Mouse (Mus musculus): Measurements from ENCODE around the gene Trim12c. TPM values are rescaled to one million over a fixed set of nuclear protein-coding genes. Genes with fewer than 3 reads are reported as not detected.
"Not testable (repeated sequence)": the region's sequence is repeated elsewhere in the genome, so short reads cannot be mapped to it uniquely, and the experiment has no call there.

Gene Trim12c
- polyA plus RNA-seq, 1 experiment from 2014 or later, result 2.8 TPM

DNA sequence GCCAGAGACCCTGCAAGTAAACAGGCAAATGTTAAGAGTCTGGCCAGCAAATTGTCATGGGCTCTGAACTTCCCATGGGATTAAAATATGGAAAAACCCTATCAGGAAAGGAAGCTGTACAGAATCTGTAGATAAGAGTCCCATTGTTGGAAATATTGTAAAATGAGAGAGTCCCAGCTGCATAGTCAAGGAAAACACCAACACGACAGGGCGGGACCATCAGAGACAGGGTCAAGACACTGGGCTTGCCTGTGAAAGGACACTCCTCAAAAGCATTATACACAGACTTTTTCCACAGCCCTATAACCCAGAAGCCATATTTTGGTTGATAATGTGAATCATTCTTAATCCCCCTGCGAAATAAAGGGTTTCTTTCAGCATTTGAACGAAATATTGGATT, 12.4 kb downstream of the Trim12c start:
- not testable (repeated sequence) for H3K9ac ChIP-seq (ENCODE audit: low read depth, low read length); H3K4me1 ChIP-seq (ENCODE audit: control insufficient read depth, insufficient read depth, low read length); H3K27me3 ChIP-seq (ENCODE audit: control insufficient read depth, insufficient read depth, low read length); H3K27ac ChIP-seq (ENCODE audit: low read depth, low read length); H3K36me3 ChIP-seq (ENCODE audit: control insufficient read depth, insufficient read depth, low read length); H3K4me3 ChIP-seq (ENCODE audit: low read depth, low read length); H3K4me2 ChIP-seq; ATAC-seq (replicated peaks; ENCODE audit: insufficient number of reproducible peaks, low FRiP score, low TSS enrichment); H3K9me3 ChIP-seq (replicated peaks; ENCODE audit: control insufficient read depth, low read length)
- 87% methylated on average over 2 of the region's 4 CpGs for WGBS (ENCODE audit: insufficient replicate concordance)

DNA sequence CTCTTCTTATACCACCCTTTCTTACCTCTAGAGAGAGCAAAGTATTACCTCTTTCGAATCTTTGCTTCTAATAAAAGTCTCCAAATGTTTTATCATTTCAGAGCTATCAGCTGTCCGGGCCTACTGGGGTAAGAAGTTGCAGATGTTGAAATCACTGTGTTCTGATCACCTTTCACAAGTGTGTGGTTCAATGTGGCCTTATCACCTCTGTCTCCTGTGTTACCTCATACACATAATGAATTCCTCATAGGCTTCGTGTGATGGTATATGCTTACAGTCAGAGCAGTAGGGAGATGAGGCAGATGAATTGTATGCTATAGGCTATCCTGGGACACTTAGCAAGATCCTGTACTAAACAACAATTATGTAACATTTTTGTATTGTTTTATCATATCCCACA, 17.6 kb downstream of the Trim12c start:
- H3K4me2 ChIP-seq; H3K4me1 ChIP-seq (ENCODE audit: control insufficient read depth, insufficient read depth, low read length); H3K4me3 ChIP-seq (ENCODE audit: low read depth, low read length); H3K36me3 ChIP-seq (ENCODE audit: control insufficient read depth, insufficient read depth, low read length); H3K27ac ChIP-seq (ENCODE audit: low read depth, low read length); H3K27me3 ChIP-seq (ENCODE audit: control insufficient read depth, insufficient read depth, low read length); ATAC-seq (replicated peaks; ENCODE audit: insufficient number of reproducible peaks, low FRiP score, low TSS enrichment); H3K9ac ChIP-seq (ENCODE audit: low read depth, low read length); H3K9me3 ChIP-seq (replicated peaks; ENCODE audit: control insufficient read depth, low read length): not testable (repeated sequence)
- WGBS (ENCODE audit: insufficient replicate concordance), result 61% methylated on average over 3 of the region's 3 CpGs

GRCm38 (mm10) chr7:104329171-104329570, 24.0 kb downstream of the Trim12c start, which contains the start of gene Trim34b:
Gene Trim34b (plus strand): TSS chr7:104329471.
- H3K27me3 ChIP-seq (ENCODE audit: control insufficient read depth, insufficient read depth, low read length); ATAC-seq (replicated peaks; ENCODE audit: insufficient number of reproducible peaks, low FRiP score, low TSS enrichment); H3K9ac ChIP-seq (ENCODE audit: low read depth, low read length); H3K27ac ChIP-seq (ENCODE audit: low read depth, low read length); H3K4me3 ChIP-seq (ENCODE audit: low read depth, low read length); H3K4me1 ChIP-seq (ENCODE audit: control insufficient read depth, insufficient read depth, low read length); H3K36me3 ChIP-seq (ENCODE audit: control insufficient read depth, insufficient read depth, low read length); H3K4me2 ChIP-seq; H3K9me3 ChIP-seq (replicated peaks; ENCODE audit: control insufficient read depth, low read length): not testable (repeated sequence)
- WGBS (ENCODE audit: insufficient replicate concordance), result 70% methylated on average over 2 of the region's 2 CpGs

- Histone ChIP-seq H3K27me3 (ENCODE audit: control insufficient read depth, insufficient read depth, low read length) (no peaks in the 10 kb centered on the region), H3K4me2 (no peak overlapping the region), H3K4me1 (ENCODE audit: control insufficient read depth, insufficient read depth, low read length) (no peaks in the 10 kb centered on the region), H3K9me3 (replicated peaks; ENCODE audit: control insufficient read depth, low read length) (no peaks in the 10 kb centered on the region), H3K36me3 (ENCODE audit: control insufficient read depth, insufficient read depth, low read length) (no peaks in the 10 kb centered on the region), H3K27ac (ENCODE audit: low read depth, low read length) (no peak overlapping the region), H3K9ac (ENCODE audit: low read depth, low read length) (no peak overlapping the region), H3K4me3 (ENCODE audit: low read depth, low read length) (no peak overlapping the region)
- 73% methylated on average over 9 of the region's 9 CpGs for WGBS (ENCODE audit: insufficient replicate concordance)
- ATAC-seq (replicated peaks; ENCODE audit: insufficient number of reproducible peaks, low FRiP score, low TSS enrichment), result no peak
These were observed 31.1 kb downstream of the Trim12c start for GRCm38 (mm10) chr7:104322028-104322427.

DNA sequence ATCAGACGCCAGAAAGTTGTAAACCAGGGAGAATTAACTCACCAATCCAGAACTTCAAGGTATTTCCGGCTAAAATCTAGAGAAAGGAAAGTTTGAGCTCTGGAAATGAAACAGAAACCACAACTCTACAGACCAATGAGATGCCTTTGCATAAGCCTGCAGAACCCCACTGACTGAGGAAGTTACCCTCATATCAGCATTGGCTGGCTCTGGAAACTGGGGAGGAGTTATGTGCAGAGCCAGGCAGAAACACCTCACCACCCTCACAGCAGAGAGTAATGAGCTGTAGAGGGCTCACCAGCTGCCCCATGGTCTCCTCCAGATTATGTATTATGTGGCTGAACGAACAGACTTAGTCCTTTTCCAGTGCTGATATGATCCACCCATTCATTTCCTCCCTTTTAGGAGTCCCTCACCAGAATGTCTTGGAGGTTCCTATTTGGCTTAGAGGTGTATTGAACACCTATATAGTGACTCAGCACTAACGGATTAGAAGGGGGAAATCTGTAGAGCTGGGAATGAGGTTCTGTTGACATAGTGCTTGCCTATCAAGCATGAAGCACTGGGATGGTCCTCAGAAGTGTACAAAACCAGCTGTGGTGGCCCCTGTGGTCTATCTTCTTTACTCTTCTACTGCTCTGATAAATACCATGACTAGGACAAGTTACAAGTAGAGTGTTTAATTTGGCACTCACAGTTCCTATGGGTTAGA, 37.6 kb downstream of the Trim12c start, which contains the start of gene Trim12a:
Gene Trim12a (minus strand): TSS at position 98 of the 712 bp plus-strand sequence.
- peak; percentile 88 for ATAC-seq (replicated peaks; ENCODE audit: insufficient number of reproducible peaks, low FRiP score, low TSS enrichment)
- H3K27ac ChIP-seq (ENCODE audit: low read depth, low read length), result peak within 1 kb of the TSS; percentile 62
- H3K9me3 ChIP-seq (replicated peaks; ENCODE audit: control insufficient read depth, low read length); H3K36me3 ChIP-seq (ENCODE audit: control insufficient read depth, insufficient read depth, low read length); H3K4me1 ChIP-seq (ENCODE audit: control insufficient read depth, insufficient read depth, low read length); H3K27me3 ChIP-seq (ENCODE audit: control insufficient read depth, insufficient read depth, low read length): not testable (repeated sequence)
- peak within 1 kb of the TSS; percentile 52 for H3K4me3 ChIP-seq (ENCODE audit: low read depth, low read length)
- peak within 1 kb of the TSS; percentile 59 for H3K4me2 ChIP-seq
- 20% methylated on average over 4 of the region's 4 CpGs for WGBS (ENCODE audit: insufficient replicate concordance)
- H3K9ac ChIP-seq (ENCODE audit: low read depth, low read length), result peak within 1 kb of the TSS; percentile 58

- Histone ChIP-seq H3K36me3 (ENCODE audit: control insufficient read depth, insufficient read depth, low read length) (no peaks in the 10 kb centered on the region), H3K4me3 (ENCODE audit: low read depth, low read length) (peak overlapping the region; percentile 52), H3K4me1 (ENCODE audit: control insufficient read depth, insufficient read depth, low read length) (no peaks in the 10 kb centered on the region), H3K9ac (ENCODE audit: low read depth, low read length) (peak overlapping the region; percentile 58), H3K4me2 (peak overlapping the region; percentile 59), H3K27ac (ENCODE audit: low read depth, low read length) (peak overlapping the region; percentile 62), H3K9me3 (replicated peaks; ENCODE audit: control insufficient read depth, low read length) (no peaks in the 10 kb centered on the region), H3K27me3 (ENCODE audit: control insufficient read depth, insufficient read depth, low read length) (no peaks in the 10 kb centered on the region)
- WGBS (ENCODE audit: insufficient replicate concordance), result 6% methylated on average over 15 of the region's 15 CpGs
- ATAC-seq (replicated peaks; ENCODE audit: insufficient number of reproducible peaks, low FRiP score, low TSS enrichment), result peak; percentile 58
These were observed 38.3 kb downstream of the Trim12c start for GRCm38 (mm10) chr7:104314796-104315353.

GRCm38 (mm10) chr7:104291638-104292400, 61.3 kb downstream of the Trim12c start:
- Histone ChIP-seq H3K4me1 (ENCODE audit: control insufficient read depth, insufficient read depth, low read length) (no peaks in the 10 kb centered on the region), H3K27me3 (ENCODE audit: control insufficient read depth, insufficient read depth, low read length) (no peaks in the 10 kb centered on the region), H3K4me2 (no peak overlapping the region), H3K9ac (ENCODE audit: low read depth, low read length) (no peak overlapping the region), H3K9me3 (replicated peaks; ENCODE audit: control insufficient read depth, low read length) (no peaks in the 10 kb centered on the region), H3K4me3 (ENCODE audit: low read depth, low read length) (no peak overlapping the region), H3K27ac (ENCODE audit: low read depth, low read length) (no peak overlapping the region), H3K36me3 (ENCODE audit: control insufficient read depth, insufficient read depth, low read length) (no peaks in the 10 kb centered on the region)
- WGBS (ENCODE audit: insufficient replicate concordance), result 79% methylated on average over 5 of the region's 5 CpGs
- no peak for ATAC-seq (replicated peaks; ENCODE audit: insufficient number of reproducible peaks, low FRiP score, low TSS enrichment)

DNA sequence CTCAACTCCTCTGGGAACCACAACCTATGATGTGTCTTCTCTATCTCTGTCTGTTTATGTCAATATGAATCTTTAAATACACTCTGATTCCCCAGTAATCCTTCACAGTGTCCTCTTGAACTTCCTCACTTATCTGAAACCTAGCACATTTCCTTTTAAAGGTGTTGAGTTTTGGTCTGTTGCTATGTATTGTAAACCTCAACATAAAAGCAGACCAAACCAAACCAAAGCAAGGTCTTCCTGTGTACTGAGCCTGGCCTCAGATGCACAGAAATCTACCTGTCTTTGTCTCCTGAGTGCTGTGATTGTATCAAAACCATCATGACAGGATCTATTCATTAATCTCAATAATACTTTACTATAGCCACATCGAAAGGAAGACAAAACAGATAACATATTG, 62.5 kb downstream of the Trim12c start:
- no peaks in the 10 kb centered on the region for H3K4me1 ChIP-seq (ENCODE audit: control insufficient read depth, insufficient read depth, low read length)
- no peak overlapping the region for H3K4me3 ChIP-seq (ENCODE audit: low read depth, low read length)

More for the DNA sequence above, 62.5 kb downstream of the Trim12c start:
- Histone ChIP-seq H3K27me3 (ENCODE audit: control insufficient read depth, insufficient read depth, low read length) (no peaks in the 10 kb centered on the region), H3K4me2 (no peak overlapping the region), H3K36me3 (ENCODE audit: control insufficient read depth, insufficient read depth, low read length) (no peaks in the 10 kb centered on the region), H3K9me3 (replicated peaks; ENCODE audit: control insufficient read depth, low read length) (no peaks in the 10 kb centered on the region), H3K27ac (ENCODE audit: low read depth, low read length) (no peak overlapping the region), H3K9ac (ENCODE audit: low read depth, low read length) (no peak overlapping the region)
- WGBS (ENCODE audit: insufficient replicate concordance), result 85% methylated on average over 1 of the region's 1 CpGs
- no peak for ATAC-seq (replicated peaks; ENCODE audit: insufficient number of reproducible peaks, low FRiP score, low TSS enrichment)
